Mouse (Mus musculus): ENCODE data around the gene Phf24. TPM values are rescaled to one million over a fixed set of nuclear protein-coding genes. Genes with fewer than 3 reads are reported as not detected.

Phf24 gene
- polyA plus RNA-seq, 1 experiment from 2014 or later, result 7.9 TPM

DNA sequence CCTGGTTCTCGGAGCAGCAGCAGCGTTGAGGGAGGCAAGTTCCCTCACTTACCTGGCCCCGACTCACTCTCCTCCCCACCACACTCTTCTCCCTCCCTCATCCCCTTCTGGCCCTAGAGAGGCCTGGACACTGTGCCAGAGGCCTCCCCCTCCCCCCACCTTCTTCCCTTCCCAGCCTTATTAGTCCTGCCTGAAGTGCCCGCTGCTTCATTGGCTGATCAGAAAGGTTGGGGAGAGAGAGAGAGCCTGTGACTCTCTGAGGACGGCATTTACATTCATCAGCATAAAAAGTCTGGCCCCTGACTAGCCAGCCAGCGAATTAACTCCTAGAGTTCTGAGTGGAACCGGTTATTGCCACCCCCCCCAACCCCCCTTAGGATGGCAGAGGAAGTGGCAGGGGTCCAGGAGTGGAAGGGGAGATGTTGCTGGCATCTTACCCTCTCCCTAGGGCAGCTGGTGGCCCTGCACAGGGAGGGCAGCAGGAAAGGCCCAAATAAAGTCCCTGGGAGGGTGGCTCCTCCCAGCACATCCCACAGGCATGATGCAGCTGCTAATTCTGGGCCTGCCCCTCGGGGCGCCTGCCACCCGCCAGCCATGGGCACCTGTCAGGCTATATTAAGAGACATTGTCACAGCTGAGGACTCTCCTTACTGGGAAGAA lies 37.1 kb downstream of the Phf24 start:
- peak overlapping the region; percentile 94 for H3K4me2 ChIP-seq (replicated peaks)
- H3K27me3 ChIP-seq, result no peaks in the 10 kb centered on the region
- peak overlapping the region; percentile 11 for H3K4me3 ChIP-seq
- H3K27ac ChIP-seq, result peak overlapping the region; percentile 88
- peak overlapping the region; percentile 94 for H3K9ac ChIP-seq
- ATAC-seq (ENCODE audit: low FRiP score), result peak; percentile 33
- 21% methylated on average over 10 of the region's 10 CpGs for WGBS
- H3K36me3 ChIP-seq, result peaks cover 30% of the 10 kb centered on the region
- H3K9me3 ChIP-seq (replicated peaks), result no peaks in the 10 kb centered on the region
- peaks cover 59% of the 10 kb centered on the region for H3K4me1 ChIP-seq

GRCm38 (mm10) chr4:42954297-42954696 lies 37.8 kb downstream of the Phf24 start:
- peak overlapping the region; percentile 11 for H3K4me3 ChIP-seq
- 7% methylated on average over 10 of the region's 10 CpGs for WGBS
- H3K27ac ChIP-seq, result peak overlapping the region; percentile 88
- peaks cover 52% of the 10 kb centered on the region for H3K4me1 ChIP-seq
- no peak for ATAC-seq (ENCODE audit: low FRiP score)
- H3K9me3 ChIP-seq (replicated peaks), result no peaks in the 10 kb centered on the region
- peaks cover 35% of the 10 kb centered on the region for H3K36me3 ChIP-seq
- H3K4me2 ChIP-seq (replicated peaks), result peak overlapping the region; percentile 94
- no peaks in the 10 kb centered on the region for H3K27me3 ChIP-seq
- H3K9ac ChIP-seq, result peak overlapping the region; percentile 94; the same call in 1 of the 2 replicates

- Histone ChIP-seq H3K4me3 (no peak overlapping the region), H3K4me1 (peaks cover 50% of the 10 kb centered on the region), H3K4me2 (replicated peaks) (no peak overlapping the region), H3K9ac (no peak overlapping the region), H3K36me3 (peaks cover 35% of the 10 kb centered on the region), H3K27me3 (no peaks in the 10 kb centered on the region), H3K9me3 (replicated peaks) (no peaks in the 10 kb centered on the region), H3K27ac (no peak overlapping the region)
- ATAC-seq (ENCODE audit: low FRiP score), result no peak
- 91% methylated on average over 3 of the region's 3 CpGs for WGBS
Observed at GRCm38 (mm10) chr4:42955200-42955599, 38.7 kb downstream of the Phf24 start.

- Histone ChIP-seq H3K27me3 (no peaks in the 10 kb centered on the region), H3K4me2 (replicated peaks) (no peak overlapping the region), H3K36me3 (peaks cover 35% of the 10 kb centered on the region), H3K27ac (no peak overlapping the region), H3K4me1 (peaks cover 36% of the 10 kb centered on the region), H3K9ac (no peak overlapping the region), H3K4me3 (no peak overlapping the region), H3K9me3 (replicated peaks) (no peaks in the 10 kb centered on the region)
- ATAC-seq (ENCODE audit: low FRiP score), result no peak
- 93% methylated on average over 17 of the region's 17 CpGs for WGBS
Observed at GRCm38 (mm10) chr4:42956581-42956980, 40.1 kb downstream of the Phf24 start.

DNA sequence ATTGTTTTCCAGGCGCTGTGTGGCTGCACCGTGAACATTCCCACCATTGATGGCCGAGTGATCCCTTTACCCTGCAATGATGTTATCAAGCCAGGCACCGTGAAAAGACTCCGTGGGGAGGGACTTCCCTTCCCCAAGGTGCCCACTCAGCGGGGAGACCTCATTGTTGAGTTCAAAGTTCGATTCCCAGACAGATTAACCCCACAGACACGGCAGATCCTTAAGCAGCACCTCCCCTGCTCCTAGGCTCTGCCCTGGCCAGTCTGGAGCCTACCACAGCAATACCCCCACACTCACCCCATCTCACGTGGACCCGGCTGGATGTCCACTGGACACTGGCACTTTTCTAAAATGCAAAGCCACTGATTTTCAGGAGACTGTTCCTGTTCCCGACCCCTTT lies 40.8 kb downstream of the Phf24 start:
- Histone ChIP-seq H3K4me2 (replicated peaks) (no peak overlapping the region), H3K27ac (no peak overlapping the region), H3K4me3 (no peak overlapping the region), H3K9me3 (replicated peaks) (no peaks in the 10 kb centered on the region), H3K9ac (no peak overlapping the region), H3K4me1 (peaks cover 29% of the 10 kb centered on the region), H3K27me3 (no peaks in the 10 kb centered on the region), H3K36me3 (peaks cover 35% of the 10 kb centered on the region)
- no peak for ATAC-seq (ENCODE audit: low FRiP score)
- WGBS, result 82% methylated on average over 11 of the region's 11 CpGs

DNA sequence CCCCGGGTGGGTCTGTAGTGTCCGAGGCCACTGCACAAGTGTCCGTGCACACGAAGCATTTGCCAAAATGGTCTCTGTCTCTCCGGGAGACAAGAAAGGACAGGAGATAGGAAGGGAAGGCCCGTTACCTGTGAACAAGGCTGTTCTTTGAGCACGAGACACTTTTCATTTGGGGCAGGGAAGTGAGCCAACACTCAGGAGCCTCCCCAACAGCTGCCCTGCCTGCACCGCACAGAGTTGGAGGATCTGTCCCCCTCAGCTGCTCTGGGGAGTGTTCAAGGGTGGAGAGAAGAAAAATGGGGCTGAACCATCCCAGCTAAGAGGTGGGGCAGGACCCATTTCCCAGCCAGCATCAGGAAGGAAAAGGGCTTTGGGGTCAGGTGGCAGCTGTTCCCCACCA lies 41.5 kb downstream of the Phf24 start:
- no peak overlapping the region for H3K4me3 ChIP-seq
- no peaks in the 10 kb centered on the region for H3K27me3 ChIP-seq
- ATAC-seq (ENCODE audit: low FRiP score), result no peak
- 88% methylated on average over 8 of the region's 8 CpGs for WGBS
- no peak overlapping the region for H3K9ac ChIP-seq
- peaks cover 35% of the 10 kb centered on the region for H3K36me3 ChIP-seq
- H3K4me1 ChIP-seq, result peaks cover 22% of the 10 kb centered on the region
- H3K9me3 ChIP-seq (replicated peaks), result no peaks in the 10 kb centered on the region
- no peak overlapping the region for H3K27ac ChIP-seq
- no peak overlapping the region for H3K4me2 ChIP-seq (replicated peaks)

GRCm38 (mm10) chr4:42958942-42959341 lies 42.5 kb downstream of the Phf24 start:
- Histone ChIP-seq H3K9ac (no peak overlapping the region), H3K4me2 (replicated peaks) (no peak overlapping the region), H3K9me3 (replicated peaks) (no peaks in the 10 kb centered on the region), H3K27me3 (no peaks in the 10 kb centered on the region), H3K36me3 (peaks cover 35% of the 10 kb centered on the region), H3K27ac (no peak overlapping the region), H3K4me1 (peaks cover 13% of the 10 kb centered on the region), H3K4me3 (no peak overlapping the region)
- ATAC-seq (ENCODE audit: low FRiP score), result no peak
- 78% methylated on average over 8 of the region's 8 CpGs for whole genome bisulfite sequencing

- Histone ChIP-seq H3K4me2 (replicated peaks) (no peak overlapping the region), H3K9ac (no peak overlapping the region), H3K9me3 (replicated peaks) (no peaks in the 10 kb centered on the region), H3K27ac (no peak overlapping the region), H3K36me3 (peaks cover 35% of the 10 kb centered on the region), H3K4me1 (peaks cover 8% of the 10 kb centered on the region), H3K27me3 (no peaks in the 10 kb centered on the region), H3K4me3 (no peak overlapping the region)
- 78% methylated on average over 4 of the region's 4 CpGs for WGBS
- ATAC-seq (ENCODE audit: low FRiP score), result no peak
Observed at GRCm38 (mm10) chr4:42959382-42959781, 42.9 kb downstream of the Phf24 start.

DNA sequence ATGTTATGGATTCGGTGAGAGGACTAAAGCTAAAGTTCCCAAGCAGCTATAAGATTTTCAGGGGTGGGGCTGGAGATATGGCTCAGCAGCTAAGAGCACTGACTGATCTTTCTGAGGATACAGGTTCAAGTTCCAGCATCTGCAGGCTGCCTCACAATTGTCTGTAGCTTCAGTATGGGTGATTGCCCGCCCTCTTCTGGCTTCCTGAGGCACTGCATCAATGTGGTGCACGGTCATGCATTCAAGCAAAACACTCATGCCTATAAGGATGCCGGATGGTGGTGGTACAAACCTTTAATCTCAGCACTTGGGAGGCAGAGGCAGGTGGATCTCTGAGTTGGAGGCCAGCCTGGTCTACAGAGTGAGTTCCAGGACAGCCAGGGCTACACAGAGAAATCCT lies 45.1 kb downstream of the Phf24 start:
- Histone ChIP-seq H3K4me2 (replicated peaks) (no peak overlapping the region), H3K36me3 (peaks cover 23% of the 10 kb centered on the region), H3K27me3 (no peaks in the 10 kb centered on the region), H3K4me1 (peaks cover 10% of the 10 kb centered on the region), H3K4me3 (no peak overlapping the region), H3K27ac (no peak overlapping the region), H3K9me3 (replicated peaks) (no peaks in the 10 kb centered on the region), H3K9ac (no peak overlapping the region)
- WGBS, result 33% methylated on average over 4 of the region's 4 CpGs
- no peak for ATAC-seq (ENCODE audit: low FRiP score)

DNA sequence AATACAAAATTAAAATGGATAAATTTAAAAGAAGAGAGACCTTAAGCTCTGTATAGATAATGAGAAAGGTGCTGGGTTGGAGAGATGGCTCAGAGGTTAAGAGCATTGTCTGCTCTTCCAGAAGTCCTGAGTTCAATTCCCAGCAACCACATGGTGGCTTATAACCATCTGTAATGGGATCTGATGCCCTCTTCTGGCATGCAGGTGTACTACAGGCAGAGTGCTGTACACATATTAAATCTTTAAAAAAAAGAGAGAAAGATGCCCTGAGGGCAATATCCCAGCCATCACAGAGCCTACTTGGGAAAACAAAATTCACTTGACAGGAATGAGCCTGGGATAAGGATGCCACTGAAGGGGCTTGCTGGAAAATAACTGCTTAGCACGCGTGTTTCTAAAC lies 47.0 kb downstream of the Phf24 start:
- H3K4me2 ChIP-seq (replicated peaks), result no peak overlapping the region
- no peak overlapping the region for H3K9ac ChIP-seq
- peaks cover 5% of the 10 kb centered on the region; the same call in 1 of the 2 replicates for H3K36me3 ChIP-seq
- H3K9me3 ChIP-seq (replicated peaks), result no peaks in the 10 kb centered on the region
- H3K4me3 ChIP-seq, result no peak overlapping the region
- ATAC-seq (ENCODE audit: low FRiP score), result no peak
- 93% methylated on average over 2 of the region's 2 CpGs for WGBS
- H3K27me3 ChIP-seq, result no peaks in the 10 kb centered on the region
- H3K4me1 ChIP-seq, result peaks cover 10% of the 10 kb centered on the region
- no peak overlapping the region for H3K27ac ChIP-seq

- H3K27ac ChIP-seq, result no peak overlapping the region
- H3K9ac ChIP-seq, result no peak overlapping the region
- no peaks in the 10 kb centered on the region for H3K27me3 ChIP-seq
- no peak for ATAC-seq (ENCODE audit: low FRiP score)
- no peak overlapping the region for H3K4me3 ChIP-seq
- WGBS, result 17% methylated on average over 12 of the region's 12 CpGs
- no peaks in the 10 kb centered on the region for H3K36me3 ChIP-seq
- H3K9me3 ChIP-seq (replicated peaks), result no peaks in the 10 kb centered on the region
- peaks cover 10% of the 10 kb centered on the region for H3K4me1 ChIP-seq
- peak overlapping the region; percentile 38 for H3K4me2 ChIP-seq (replicated peaks)
Observed at GRCm38 (mm10) chr4:42965039-42965719, 48.7 kb downstream of the Phf24 start.

DNA sequence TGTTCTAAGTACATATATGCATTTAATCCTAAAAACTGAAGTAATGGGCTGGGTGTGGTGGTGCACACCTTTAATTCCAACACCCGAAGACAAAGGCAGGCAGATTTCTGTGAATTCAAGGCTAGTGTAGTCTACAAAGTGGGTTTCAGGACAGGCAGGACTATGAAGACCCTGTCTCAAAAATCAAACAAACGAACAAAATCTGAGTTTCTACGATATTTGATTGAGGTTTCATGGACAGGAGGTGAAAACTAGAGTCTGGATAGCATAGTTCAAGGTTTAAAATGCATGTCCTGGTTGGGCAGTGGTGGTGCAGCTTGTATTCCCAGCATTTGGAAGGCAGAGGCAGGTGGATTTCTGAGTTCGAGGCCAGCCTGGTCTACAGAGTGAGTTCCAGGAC lies 52.8 kb downstream of the Phf24 start, which contains the start of gene 1700022I11Rik:
1700022I11Rik (plus strand) TSS at position 301 of the 400 bp plus-strand sequence.
- WGBS, result 90% methylated on average over 4 of the region's 4 CpGs
- H3K27me3 ChIP-seq, result no peaks in the 10 kb centered on the region
- ATAC-seq (ENCODE audit: low FRiP score), result no peak
- no peak within 1 kb of the TSS for H3K9ac ChIP-seq
- H3K4me2 ChIP-seq (replicated peaks), result no peak within 1 kb of the TSS
- no peaks in the 10 kb centered on the region for H3K9me3 ChIP-seq (replicated peaks)
- H3K27ac ChIP-seq, result no peak within 1 kb of the TSS
- no peak within 1 kb of the TSS for H3K4me3 ChIP-seq
- peaks cover 10% of the 10 kb centered on the region for H3K4me1 ChIP-seq
- no peaks in the 10 kb centered on the region for H3K36me3 ChIP-seq

DNA sequence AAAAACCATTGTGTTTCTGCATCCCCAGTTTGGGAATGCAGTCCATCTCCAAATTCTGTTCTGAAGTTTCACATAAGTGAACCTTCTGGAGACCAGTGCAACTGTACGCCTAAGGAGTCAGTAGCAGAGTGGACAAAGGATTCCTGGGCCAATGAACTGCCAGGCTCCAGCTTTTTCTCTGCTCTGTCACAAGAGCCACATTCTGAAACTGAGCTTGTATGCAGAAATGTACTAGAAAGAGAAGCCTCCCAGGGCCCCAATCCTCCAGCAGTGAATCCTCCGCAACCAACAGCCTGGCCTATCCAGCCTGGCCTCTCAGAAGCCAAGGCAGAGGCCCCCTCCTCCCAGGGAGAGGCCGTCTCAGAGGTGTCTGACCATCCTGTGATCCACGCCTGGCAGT lies 56.5 kb downstream of the Phf24 start:
- Histone ChIP-seq H3K27me3 (no peaks in the 10 kb centered on the region), H3K9ac (no peak overlapping the region), H3K27ac (no peak overlapping the region), H3K4me3 (no peak overlapping the region), H3K36me3 (peaks cover 10% of the 10 kb centered on the region), H3K4me2 (replicated peaks) (no peak overlapping the region), H3K9me3 (replicated peaks) (no peaks in the 10 kb centered on the region), H3K4me1 (no peaks in the 10 kb centered on the region)
- no peak for ATAC-seq (ENCODE audit: low FRiP score)
- WGBS, result 74% methylated on average over 4 of the region's 4 CpGs
